Mouse (Mus musculus) brain, embryonic 14.5 days (tissue): Measurements from ENCODE around the gene Scn3a. TPM values are rescaled to one million over a fixed set of nuclear protein-coding genes. Genes with fewer than 3 reads are reported as not detected.

Experiments used
- DNase-seq: peaks from one replicate; pipeline ENCODE4 v3.0.0-alpha.2; 2011; ENCODE audit warnings: low read depth
- CTCF ChIP-seq: fragments of 200-500 bp; IDR thresholded peaks from 2 replicates; pipeline ENCODE4 v1.5.1; 2012; ENCODE audit warnings: inconsistent platforms, mild to moderate bottlenecking, moderate library complexity, borderline replicate concordance; ENCODE audit not compliant: insufficient read depth, insufficient read length; ENCODE audit errors: extremely low read depth
- POLR2A ChIP-seq: fragments of 200-500 bp; IDR thresholded peaks from 2 replicates; pipeline ENCODE4 v1.6.1; 2012; ENCODE audit warnings: mild to moderate bottlenecking, inconsistent platforms, borderline replicate concordance; ENCODE audit not compliant: poor library complexity, insufficient read depth, insufficient read length, severe bottlenecking; ENCODE audit errors: extremely low read depth
- polyA plus RNA-seq: library from polyadenylated mRNA; depleted of rRNA; stranded (reverse); fragments of >200 nt; gene quantifications from 2 replicates; pipeline ENCODE4 v1.2.3, GENCODE M21; 2012; rRNA removed

Scn3a gene
- polyA plus RNA-seq = 49.2 and 55.8 TPM in 2 replicates

- peak; percentile 89 for DNase-seq
- TF ChIP-seq CTCF (peak; percentile 75; the same call in 1 of the 2 replicates), POLR2A (no peak)
Measured at GRCm38 (mm10) chr2:65566793-65567787, at the start of gene Scn3a. Gene Scn3a, minus strand, starts transcription at chr2:65567627.

DNA sequence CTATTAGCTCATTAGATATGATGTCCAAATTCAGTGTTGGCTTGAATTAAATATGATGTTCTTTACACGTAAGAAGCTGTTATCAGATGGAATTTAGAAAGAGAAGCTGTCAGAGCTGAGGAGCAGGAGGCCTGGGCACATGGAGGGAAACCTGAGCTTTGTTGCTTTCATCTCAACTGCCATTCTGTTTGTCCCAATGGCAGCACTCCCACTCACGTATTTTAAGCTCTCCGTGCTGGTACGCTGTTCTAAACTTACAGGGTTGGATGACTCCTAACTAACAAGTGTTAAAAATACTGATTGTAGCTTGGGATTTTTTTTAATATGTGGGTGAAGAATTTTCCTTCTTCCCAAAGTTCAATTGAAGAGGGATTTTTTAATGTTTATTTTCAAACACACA lies 44.5 kb upstream of the Scn3a start:
- no peak for TF ChIP-seq CTCF
- no peak for TF ChIP-seq POLR2A
- DNase-seq = no peak

DNA sequence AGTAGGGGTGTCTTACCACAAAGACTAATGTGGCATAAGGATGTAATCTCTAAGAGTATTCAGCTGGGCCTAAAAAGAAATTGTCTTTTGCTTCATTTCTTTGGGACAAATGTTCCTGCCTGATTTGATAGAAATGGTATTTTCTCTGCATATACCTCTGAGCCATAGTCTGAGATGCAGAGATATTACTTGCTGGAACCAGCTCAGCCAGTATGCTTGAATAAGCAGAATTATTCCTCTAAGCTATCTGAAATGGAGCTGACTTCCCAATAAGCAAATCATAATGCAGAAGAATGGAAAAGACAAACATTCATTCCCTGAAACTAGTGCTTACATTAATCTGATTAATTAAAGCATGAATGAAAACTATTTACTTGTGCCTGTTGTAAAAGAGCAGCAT lies 40.4 kb upstream of the Scn3a start:
- peak; percentile 18 for DNase-seq
- no peak for TF ChIP-seq POLR2A
- TF ChIP-seq CTCF = no peak

DNA sequence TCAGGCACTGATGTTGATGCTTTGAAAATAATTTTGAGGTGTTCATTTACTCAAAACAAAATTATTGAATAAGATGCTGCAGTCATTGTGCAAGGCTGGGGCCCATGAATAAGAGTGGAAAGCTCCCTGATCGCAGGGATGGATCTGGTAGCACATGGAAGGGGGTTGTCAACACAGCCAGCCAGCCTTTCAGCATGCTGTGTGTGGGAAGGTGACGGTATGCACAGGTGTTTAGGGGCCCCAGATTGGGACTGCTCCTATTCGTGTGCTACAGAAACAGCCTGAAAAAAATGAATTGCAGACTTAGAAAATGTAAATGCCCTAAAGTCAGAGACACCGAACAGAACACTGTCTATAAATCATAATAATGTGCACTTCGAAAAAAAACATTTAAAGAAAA lies 20.3 kb upstream of the Scn3a start:
- no peak for DNase-seq
- no peak for TF ChIP-seq POLR2A
- TF ChIP-seq CTCF = no peak

DNA sequence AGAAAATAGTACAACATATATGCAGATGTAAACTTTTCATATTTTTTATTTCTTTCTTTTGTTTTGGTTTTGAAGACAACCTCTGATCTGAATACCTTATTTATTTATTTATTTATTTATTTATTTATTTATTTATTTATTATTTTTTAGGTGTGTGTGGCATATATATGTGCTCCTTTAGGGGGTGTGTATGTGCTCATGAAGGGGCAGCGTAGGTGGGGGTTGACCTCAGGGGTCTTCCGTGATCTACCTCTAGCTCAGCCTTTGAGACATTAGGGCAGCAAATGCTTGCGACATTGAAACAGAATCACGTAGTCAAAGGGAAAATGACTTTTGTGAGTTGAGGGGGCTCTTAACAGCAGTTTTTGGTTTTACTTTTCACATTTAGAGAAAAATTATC lies 498 bp upstream of the Scn3a start:
- DNase-seq = no peak
- TF ChIP-seq CTCF (no peak), POLR2A (no peak)

GRCm38 (mm10) chr2:65563898-65564297 lies 3.5 kb downstream of the Scn3a start:
- no peak for TF ChIP-seq POLR2A
- no peak for TF ChIP-seq CTCF
- DNase-seq = peak; percentile 20

DNA sequence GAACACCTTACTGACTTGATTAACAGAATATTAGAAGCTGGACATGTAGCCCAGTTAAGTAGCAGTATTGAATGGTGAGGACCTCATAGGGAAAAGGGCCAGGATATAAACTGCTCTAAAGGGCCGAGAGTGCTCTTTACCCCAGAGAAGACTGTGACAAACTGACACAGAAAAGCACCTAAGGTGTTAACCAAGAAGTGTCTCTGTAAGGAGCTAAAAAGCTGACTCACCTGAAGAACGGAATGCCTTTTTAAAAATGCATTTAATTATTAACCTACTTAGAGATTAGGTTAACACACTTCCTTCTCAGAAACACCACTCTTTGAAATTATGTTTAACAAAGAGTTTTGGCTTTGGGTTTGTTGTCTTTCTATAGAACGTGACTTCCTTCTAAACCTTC lies 9.7 kb downstream of the Scn3a start:
- no peak for DNase-seq
- TF ChIP-seq CTCF = no peak
- no peak for TF ChIP-seq POLR2A

DNA sequence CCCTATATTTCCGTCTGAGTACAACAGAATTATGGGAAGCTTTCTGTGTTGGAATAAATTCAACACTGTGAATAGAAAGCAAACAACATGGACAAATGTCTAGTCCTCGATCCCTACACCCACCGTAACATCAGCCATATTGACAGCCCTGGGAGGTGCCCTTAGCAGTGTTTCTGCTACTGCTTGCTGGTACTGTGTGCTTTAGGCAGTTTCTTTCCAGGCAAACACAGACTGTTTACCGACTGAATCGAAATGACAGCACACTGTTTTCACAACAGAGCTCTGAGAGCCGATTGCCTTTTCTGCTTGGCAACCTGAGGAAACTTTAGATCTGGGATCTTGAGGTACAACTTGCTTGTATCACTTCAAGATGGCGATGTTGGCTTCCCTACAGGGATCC lies 12.8 kb downstream of the Scn3a start:
- DNase-seq = no peak
- no peak for TF ChIP-seq POLR2A
- TF ChIP-seq CTCF = no peak

- TF ChIP-seq POLR2A (no peak), CTCF (no peak)
- DNase-seq = no peak
Measured at GRCm38 (mm10) chr2:65553473-65553872, 14.0 kb downstream of the Scn3a start.

- TF ChIP-seq POLR2A = no peak
- no peak for TF ChIP-seq CTCF
- peak; percentile 15 for DNase-seq
Measured at GRCm38 (mm10) chr2:65552727-65553126, 14.7 kb downstream of the Scn3a start.

DNA sequence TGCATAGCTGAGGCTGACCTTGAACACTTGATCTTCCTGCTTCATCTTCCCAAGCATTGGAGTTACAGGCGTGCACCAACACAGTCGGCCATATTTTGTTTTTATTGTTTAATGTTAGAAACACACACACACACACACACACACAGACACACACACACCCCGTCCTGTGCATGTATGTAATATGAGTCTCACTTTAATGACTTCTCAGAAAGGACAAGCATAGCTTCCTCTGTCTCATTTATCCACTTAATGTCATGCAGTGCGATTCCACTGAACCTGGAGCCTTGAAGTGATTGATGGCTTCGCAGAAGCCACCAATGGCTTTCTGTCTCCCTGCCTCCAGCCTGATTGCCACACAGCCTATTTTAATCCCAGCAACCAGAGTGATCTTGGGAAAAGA lies 15.2 kb downstream of the Scn3a start:
- peak; percentile 76 for DNase-seq

DNA sequence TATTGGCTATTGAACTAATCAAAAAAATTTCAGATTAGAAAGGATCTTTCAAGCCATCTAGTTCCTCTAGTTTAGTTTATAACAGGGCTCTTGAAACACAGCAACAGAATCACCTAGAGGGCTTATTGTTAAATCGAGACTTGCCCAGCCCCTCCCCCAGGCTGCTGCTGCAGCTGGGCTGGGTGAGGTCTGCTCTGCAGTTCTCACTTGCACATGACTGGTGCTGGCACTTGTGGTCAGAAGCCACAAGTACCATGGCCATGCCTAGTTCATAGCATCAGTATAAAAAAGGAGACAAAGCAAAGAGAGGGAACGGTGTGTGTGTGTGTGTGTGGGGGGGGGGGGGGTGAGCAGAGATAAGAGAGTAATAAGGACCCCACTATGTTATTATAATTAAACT lies 15.7 kb downstream of the Scn3a start:
- peak; percentile 50 for DNase-seq
- TF ChIP-seq POLR2A (no peak), CTCF (no peak)

More for the DNA sequence above, 15.2 kb downstream of the Scn3a start:
- TF ChIP-seq POLR2A (no peak), CTCF (no peak)

GRCm38 (mm10) chr2:65550564-65550963 lies 16.9 kb downstream of the Scn3a start:
- DNase-seq = no peak
- TF ChIP-seq POLR2A (no peak), CTCF (no peak)
